23 mouse cellular contexts compared by ENCODE assay signal in the genomic region with DNA sequence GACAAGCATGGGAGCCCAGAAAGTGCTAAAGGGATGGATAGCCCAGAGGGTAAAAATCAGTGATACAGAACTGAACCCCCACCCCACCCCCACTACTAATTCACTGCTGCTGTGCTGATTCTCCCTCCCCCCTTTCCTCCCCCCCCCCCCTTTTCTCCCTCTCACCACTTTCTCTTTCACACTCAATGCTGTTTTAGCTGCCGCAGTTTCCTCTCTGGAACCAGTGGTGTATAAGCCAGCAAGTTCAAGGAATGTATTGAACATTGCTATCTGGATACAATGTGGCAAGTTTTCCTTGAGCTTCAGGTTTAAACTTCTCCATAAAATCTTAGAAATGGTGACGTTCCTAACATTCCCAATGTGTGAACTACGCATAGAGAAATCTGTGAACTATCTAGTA.
"Had no signal": no experiment of that assay in that cellular context is flagged by ENCODE, and none has a peak within 500 bp of the region (broad histone marks: within the 10 kb centered on the region; RNA-seq: fewer than 3 reads in every experiment).

No protein-coding gene starts in this region.

- H3K9ac ChIP-seq: liver, embryonic 14.5 days; lung, embryonic 15.5 days; midbrain, embryonic 13.5 days; midbrain, embryonic 15.5 days; neural tube, embryonic 12.5 days; stomach, embryonic 15.5 days had no signal

- H3K4me1 ChIP-seq: lung, embryonic 15.5 days; megakaryocyte, embryonic 14.5 days; midbrain, embryonic 13.5 days; midbrain, embryonic 15.5 days; neural tube, embryonic 12.5 days; stomach, embryonic 15.5 days had no signal

- H3K27ac ChIP-seq: liver, embryonic 14.5 days; lung, embryonic 15.5 days; macrophage; midbrain, embryonic 13.5 days; midbrain, embryonic 15.5 days; neural tube, embryonic 12.5 days; stomach, embryonic 15.5 days; stomach, postnatal 0 days had no signal

- H3K4me2 ChIP-seq: lung, embryonic 15.5 days; midbrain, embryonic 11.5 days; midbrain, embryonic 13.5 days; midbrain, embryonic 15.5 days; neural tube, embryonic 12.5 days; stomach, embryonic 15.5 days had no signal

- H3K4me3 ChIP-seq: lung, embryonic 15.5 days; megakaryocyte, embryonic 14.5 days; midbrain, embryonic 13.5 days; midbrain, embryonic 15.5 days; myocyte; neural tube, embryonic 12.5 days; stomach, embryonic 15.5 days had no signal

- H3K9me3 ChIP-seq: lung, embryonic 15.5 days; megakaryocyte, embryonic 14.5 days; midbrain, embryonic 13.5 days; midbrain, embryonic 15.5 days; neural tube, embryonic 12.5 days; stomach, embryonic 15.5 days had no signal

- ATAC-seq: lung, postnatal 0 days; midbrain, embryonic 13.5 days; midbrain, embryonic 15.5 days had no signal

- H3K36me3 ChIP-seq: lung, embryonic 15.5 days; midbrain, embryonic 13.5 days; midbrain, embryonic 15.5 days; neural tube, embryonic 12.5 days; stomach, embryonic 15.5 days had no signal

- H3K27me3 ChIP-seq: lung, embryonic 15.5 days; midbrain, embryonic 13.5 days; midbrain, embryonic 15.5 days; stomach, embryonic 15.5 days had no signal

- DNase-seq: lung, adult 18-20 months; lung, postnatal 14 days; lung, postnatal 36 days; retina, postnatal 1 day; right cerebral cortex, adult 18-20 months; right cerebral cortex, postnatal 25 days; right cerebral cortex, postnatal 4 days; spleen, adult 18-20 months; thymus, adult 2 months; thymus, postnatal 25 days; thymus, postnatal 4 days had no signal
